Mouse (Mus musculus) liver, postnatal 0 days (tissue): ENCODE results near the gene Mdn1. TPM values are rescaled to one million over a fixed set of nuclear protein-coding genes. Genes with fewer than 3 reads are reported as not detected.

Source experiments
- ATAC-seq: fragments of 200-750 bp; cut with Nextera tagmentation; 2 replicates; pipeline ENCODE4 v1.8.0; 2017; ENCODE audit warnings: mild to moderate bottlenecking, moderate library complexity
- DNase-seq: peaks from one replicate; pipeline ENCODE4 v3.0.0-alpha.2; 2016
- H3K27ac ChIP-seq: fragments of 300-500 bp; sonication (generic); 2 replicates; pipeline ENCODE4 v1.5.1; 2014; ENCODE audit warnings: antibody characterized with exemption, moderate library complexity, mild to moderate bottlenecking, low read depth
- H3K27me3 ChIP-seq: fragments of 300-500 bp; sonication (generic); 2 replicates; pipeline ENCODE4 v1.6.1; 2014; ENCODE audit warnings: low read length, control low read depth, mixed read lengths; ENCODE audit not compliant: insufficient read depth
- H3K36me3 ChIP-seq: fragments of 300-500 bp; sonication (generic); replicated peaks from 2 replicates; pipeline ENCODE4 v1.6.1; 2014; ENCODE audit warnings: mild to moderate bottlenecking, control low read depth, low read length, moderate library complexity, mixed read lengths; ENCODE audit not compliant: insufficient read depth
- H3K4me1 ChIP-seq: fragments of 300-500 bp; sonication (generic); 2 replicates; pipeline ENCODE4 v1.6.1; 2014; ENCODE audit warnings: antibody characterized with exemption, mild to moderate bottlenecking, control low read depth; ENCODE audit not compliant: insufficient read depth
- H3K4me2 ChIP-seq: fragments of 300-500 bp; sonication (generic); 2 replicates; pipeline ENCODE4 v1.6.1; 2014; ENCODE audit warnings: low read depth, mild to moderate bottlenecking, low read length, moderate library complexity, mixed read lengths
- H3K4me3 ChIP-seq: fragments of 300-500 bp; sonication (generic); 2 replicates; pipeline ENCODE4 v1.5.1; 2014; ENCODE audit warnings: low read depth, low read length
- H3K9ac ChIP-seq: fragments of 300-500 bp; sonication (generic); replicated peaks from 2 replicates; pipeline ENCODE4 v1.6.1; 2014; ENCODE audit warnings: mild to moderate bottlenecking, moderate library complexity
- H3K9me3 ChIP-seq: fragments of 300-500 bp; sonication (generic); 2 replicates; pipeline ENCODE4 v1.6.1; 2016; ENCODE audit warnings: mild to moderate bottlenecking, control low read depth, low read length, mixed read lengths
- CTCF ChIP-seq: sonication (generic); IDR thresholded peaks from 2 replicates; pipeline ENCODE4 v1.5.1; 2016; ENCODE audit warnings: antibody characterized with exemption, low read depth
- EP300 ChIP-seq: IDR thresholded peaks from 2 replicates; pipeline ENCODE4 v1.6.1; 2016; ENCODE audit warnings: antibody characterized with exemption, low read depth, mild to moderate bottlenecking
- WGBS: fragments of 180-500 bp; shearing (Covaris S2); extraction: QIAGEN DNeasy Blood & Tissue Kit; methylation state at CpG from one replicate; pipeline ENCODE4 v1.1.7; 2014; ENCODE audit not compliant: insufficient replicate concordance; 5-methylcytosine and 5-hydroxymethylcytosine counted together
- polyA plus RNA-seq: library from polyadenylated mRNA; unstranded; fragments of >200 nt; fragmentation: Nextera tagmentation; extraction: Ambion mirVana; gene quantifications from 2 replicates; pipeline ENCODE4 v1.2.1, GENCODE M21; 2015

Mdn1 gene
- polyA plus RNA-seq, result 3.2 and 3.8 TPM in 2 replicates

- peak; percentile 94 for ATAC-seq
- TF ChIP-seq EP300 (peak; percentile 65; the same call in 1 of the 2 replicates), CTCF (no peak)
- Histone ChIP-seq H3K4me3 (peak within 1 kb of the TSS; percentile 99), H3K36me3 (peaks cover 5% of the 10 kb centered on the region), H3K27ac (peak within 1 kb of the TSS; percentile 88), H3K4me2 (peak within 1 kb of the TSS; percentile 92), H3K9ac (peak within 1 kb of the TSS; percentile 87), H3K9me3 (no peaks in the 10 kb centered on the region), H3K4me1 (peaks cover 14% of the 10 kb centered on the region), H3K27me3 (no peaks in the 10 kb centered on the region)
- DNase-seq, result peak; percentile 95
- WGBS, result under 1% methylated on average over 62 of the region's 68 CpGs
These were observed at the start of gene Mdn1 for GRCm38 (mm10) chr4:32656918-32657662. Gene Mdn1 (plus strand): TSS chr4:32657119.

- TF ChIP-seq EP300, result peak; percentile 20; the same call in 1 of the 2 replicates
- no peak for TF ChIP-seq CTCF
- WGBS, result 2% methylated on average over 64 of the region's 67 CpGs
- Histone ChIP-seq H3K36me3 (no peaks in the 10 kb centered on the region), H3K4me3 (peak within 1 kb of the TSS; percentile 98), H3K27me3 (no peaks in the 10 kb centered on the region), H3K9me3 (no peaks in the 10 kb centered on the region), H3K9ac (peak within 1 kb of the TSS; percentile 98), H3K4me2 (peak within 1 kb of the TSS; percentile 88), H3K4me1 (peaks cover 12% of the 10 kb centered on the region), H3K27ac (peak within 1 kb of the TSS; percentile 95)
- ATAC-seq (peak; percentile 98), DNase-seq (peak; percentile 99)
These were observed 41.7 kb upstream of the Mdn1 start, which contains the start of gene Casp8ap2 for GRCm38 (mm10) chr4:32615034-32615881. Gene Casp8ap2 (plus strand): TSS chr4:32615451.

DNA sequence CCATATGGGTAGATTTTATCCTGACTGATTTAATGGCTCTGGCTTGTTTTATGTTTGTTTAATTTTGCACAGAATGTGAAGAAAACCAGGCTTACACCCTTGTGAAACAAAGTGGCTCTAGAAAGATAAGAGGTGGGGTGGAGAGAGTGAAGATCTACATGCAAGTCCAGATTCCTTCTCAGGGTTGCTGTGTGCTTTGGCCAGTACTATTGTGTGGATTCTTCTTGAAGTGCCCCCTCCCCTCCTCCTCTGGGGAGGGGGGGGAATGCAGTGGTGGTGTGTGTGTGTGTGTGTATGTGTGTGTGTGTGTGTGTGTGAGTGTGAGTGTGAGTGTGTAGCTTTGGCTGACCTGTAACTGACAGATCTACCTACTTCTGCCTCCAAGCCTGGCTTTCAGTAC lies 35.3 kb upstream of the Mdn1 start:
- TF ChIP-seq CTCF (no peak), EP300 (no peak)
- Histone ChIP-seq H3K36me3 (peaks cover 10% of the 10 kb centered on the region; the same call in 1 of the 2 replicates), H3K9me3 (no peaks in the 10 kb centered on the region), H3K4me1 (no peaks in the 10 kb centered on the region), H3K27ac (no peak overlapping the region), H3K4me3 (no peak overlapping the region), H3K27me3 (no peaks in the 10 kb centered on the region), H3K4me2 (no peak overlapping the region), H3K9ac (no peak overlapping the region)
- ATAC-seq (no peak), DNase-seq (no peak)

GRCm38 (mm10) chr4:32651669-32652068 lies 5.2 kb upstream of the Mdn1 start:
- TF ChIP-seq EP300, result no peak
- TF ChIP-seq CTCF, result no peak
- Histone ChIP-seq H3K36me3 (peaks cover 36% of the 10 kb centered on the region), H3K4me3 (no peak overlapping the region), H3K27ac (no peak overlapping the region), H3K4me2 (no peak overlapping the region), H3K4me1 (0 out of 2 replicates have a peak, but pooled peaks cover 6% of the 10 kb centered on the region), H3K9me3 (no peaks in the 10 kb centered on the region), H3K9ac (no peak overlapping the region), H3K27me3 (no peaks in the 10 kb centered on the region)
- ATAC-seq, result no peak
- 56% methylated on average over 5 of the region's 5 CpGs for WGBS
- DNase-seq, result no peak

DNA sequence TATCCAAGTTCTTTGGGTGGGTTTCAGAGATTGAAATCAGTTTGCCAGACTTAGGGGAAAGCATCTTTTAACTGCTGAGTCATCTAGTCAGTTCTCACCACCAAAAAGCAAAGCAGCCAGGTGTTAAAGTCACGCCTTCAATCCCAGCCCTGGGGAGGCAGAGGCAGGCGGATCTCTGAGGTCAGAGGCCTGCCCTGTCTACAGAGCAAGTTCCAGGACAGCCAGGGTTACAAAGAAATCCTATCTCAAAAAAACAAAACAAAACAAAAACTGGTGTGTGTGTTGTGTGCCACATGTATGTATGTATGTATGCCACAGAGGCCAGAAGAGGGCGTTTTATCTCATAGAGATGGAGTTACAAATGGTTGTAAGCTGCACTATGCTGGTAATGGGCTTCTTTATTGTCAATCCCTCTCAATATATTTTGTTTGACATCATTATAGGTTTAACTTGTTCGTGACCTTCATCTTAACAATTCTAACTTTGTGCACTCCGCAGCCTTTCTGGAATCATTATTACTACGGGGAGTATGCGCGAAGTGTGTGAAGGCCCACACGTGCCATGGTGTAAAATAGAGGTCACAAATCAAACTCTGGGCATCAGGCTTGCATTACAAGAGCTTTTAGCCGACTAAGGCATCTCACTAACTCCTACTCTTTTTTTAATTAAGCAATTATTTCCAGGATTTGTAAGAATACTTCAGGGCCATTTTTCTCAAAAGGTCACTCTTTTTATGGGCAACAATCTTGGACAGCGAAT lies 594 bp upstream of the Mdn1 start:
- Histone ChIP-seq H3K9ac (peak overlapping the region; percentile 54), H3K36me3 (peaks cover 12% of the 10 kb centered on the region), H3K27me3 (no peaks in the 10 kb centered on the region), H3K27ac (peak overlapping the region; percentile 88), H3K4me2 (peak overlapping the region; percentile 92), H3K9me3 (no peaks in the 10 kb centered on the region), H3K4me3 (peak overlapping the region; percentile 99), H3K4me1 (peaks cover 14% of the 10 kb centered on the region)
- ATAC-seq (peak; percentile 30; the same call in 1 of the 2 replicates), DNase-seq (no peak)
- TF ChIP-seq EP300, result no peak
- TF ChIP-seq CTCF, result 0 out of 2 replicates have a peak, but pooled peaks have one; percentile 26
- 56% methylated on average over 11 of the region's 11 CpGs for WGBS
